Mouse (Mus musculus) limb, embryonic 11.5 days (tissue): ENCODE measurements at regions not wholly inside any gene's neighbourhood (a gene's known extent, or its start where the extent isn't known, plus 50 kb on each side); places are given as distances from the start of the nearest gene placed in this dataset.

Source experiments
- ATAC-seq: fragments of 200-750 bp; cut with Nextera tagmentation; 2 replicates; pipeline ENCODE4 v1.8.0; 2017; ENCODE audit warnings: low read depth; ENCODE audit not compliant: insufficient number of reproducible peaks, low FRiP score, low TSS enrichment
- DNase-seq: peaks from one replicate; pipeline ENCODE4 v3.0.0-alpha.2; 2015; ENCODE audit warnings: low spot score
- H3K27ac ChIP-seq: fragments of 300-500 bp; sonication (generic); replicated peaks from 2 replicates; pipeline ENCODE4 v1.5.1; 2014; ENCODE audit warnings: low read depth, mild to moderate bottlenecking, low read length
- H3K27me3 ChIP-seq: fragments of 300-500 bp; sonication (generic); 2 replicates; pipeline ENCODE4 v1.6.1; 2014; ENCODE audit warnings: mild to moderate bottlenecking, low read length, mixed read lengths; ENCODE audit not compliant: control insufficient read depth, insufficient read depth
- H3K36me3 ChIP-seq: fragments of 300-500 bp; sonication (generic); 2 replicates; pipeline ENCODE4 v1.6.1; 2014; ENCODE audit warnings: mild to moderate bottlenecking, low read length, moderate library complexity, mixed read lengths; ENCODE audit not compliant: control insufficient read depth, insufficient read depth
- H3K4me1 ChIP-seq: fragments of 300-500 bp; sonication (generic); 2 replicates; pipeline ENCODE4 v1.6.1; 2014; ENCODE audit warnings: low read length, mixed read lengths; ENCODE audit not compliant: control insufficient read depth, insufficient read depth
- H3K4me2 ChIP-seq: fragments of 300-500 bp; sonication (generic); 2 replicates; pipeline ENCODE4 v1.6.1; 2014; ENCODE audit warnings: low read depth, mild to moderate bottlenecking, moderate library complexity; ENCODE audit not compliant: severe bottlenecking
- H3K4me3 ChIP-seq: fragments of 300-500 bp; sonication (generic); 2 replicates; pipeline ENCODE4 v1.5.1; 2014; ENCODE audit warnings: low read depth, low read length
- H3K9ac ChIP-seq: fragments of 300-500 bp; sonication (generic); 2 replicates; pipeline ENCODE4 v1.6.1; 2014; ENCODE audit warnings: mild to moderate bottlenecking, low read length
- H3K9me3 ChIP-seq: fragments of 300-500 bp; sonication (generic); 2 replicates; pipeline ENCODE4 v1.6.1; 2016; ENCODE audit warnings: low read length; ENCODE audit not compliant: control insufficient read depth
- WGBS: fragments of 180-500 bp; shearing (Covaris S2); extraction: QIAGEN DNeasy Blood & Tissue Kit; methylation state at CpG from one replicate; pipeline ENCODE4 v1.1.7; 2014; 5-methylcytosine and 5-hydroxymethylcytosine counted together

DNA sequence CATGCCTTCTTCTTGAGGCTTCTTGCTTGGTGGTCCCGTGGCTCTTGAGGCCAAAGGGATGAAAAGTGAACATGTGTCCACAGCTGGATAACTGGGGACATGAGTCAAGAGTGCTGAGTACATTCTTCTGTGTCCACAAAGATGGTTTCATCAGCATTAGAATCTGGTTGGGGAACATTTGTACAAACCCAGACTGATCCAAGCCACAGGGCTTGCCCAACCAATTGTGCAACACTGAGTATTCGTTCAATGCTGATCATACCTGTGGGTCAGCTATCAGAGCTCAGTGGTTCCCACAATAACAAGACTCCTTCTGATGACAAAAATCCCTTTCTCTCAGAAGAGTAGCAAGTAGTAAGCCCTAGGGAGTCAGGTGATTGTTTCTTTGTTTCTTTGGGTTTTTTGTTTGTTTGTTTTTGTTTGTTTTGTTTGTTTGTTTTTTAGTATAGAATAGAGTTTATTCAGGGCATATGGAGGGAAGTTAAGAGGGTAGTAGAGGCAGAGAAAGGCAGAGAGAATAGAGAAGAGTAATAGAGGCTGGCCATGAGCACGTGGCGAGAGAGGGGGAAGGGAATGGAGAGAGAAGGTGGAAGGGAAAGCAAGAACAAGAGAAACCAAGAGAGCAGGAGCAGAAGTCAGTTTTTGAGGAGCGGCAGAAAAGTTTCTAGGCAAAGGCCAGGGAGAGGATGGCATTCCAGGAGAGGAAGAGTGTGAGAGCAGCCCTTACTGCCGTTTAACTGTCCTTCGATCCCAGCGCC lies 612.5 kb downstream of the Zfp706 start:
- DNase-seq, result no peak
- Histone ChIP-seq H3K27me3 (no peaks in the 10 kb centered on the region), H3K4me2 (no peak overlapping the region), H3K9me3 (no peaks in the 10 kb centered on the region), H3K36me3 (no peaks in the 10 kb centered on the region), H3K27ac (no peak overlapping the region), H3K4me1 (no peaks in the 10 kb centered on the region), H3K4me3 (no peak overlapping the region), H3K9ac (no peak overlapping the region)
- WGBS, result 67% methylated on average over 8 of the region's 8 CpGs
- ATAC-seq, result no peak

DNA sequence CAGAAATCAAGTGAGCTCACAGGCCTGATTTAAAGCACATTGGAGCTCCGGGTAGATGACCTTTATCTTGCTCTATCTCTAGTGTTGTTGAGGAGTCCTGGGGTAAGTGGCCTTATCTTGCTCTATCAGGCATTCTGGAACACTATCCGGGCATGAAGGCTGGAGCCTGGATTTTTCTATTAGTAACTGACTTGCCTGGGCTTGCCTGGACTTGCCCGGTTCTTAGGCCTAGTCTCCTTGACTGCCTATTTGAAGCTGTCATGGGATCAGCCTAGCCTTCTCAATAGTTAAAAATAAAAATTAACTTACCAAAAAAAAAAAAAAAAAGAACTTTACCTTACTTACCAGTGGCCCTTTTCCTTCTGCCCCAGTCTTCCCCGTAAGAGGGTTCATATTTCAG lies 617.8 kb downstream of the Zfp706 start:
- ATAC-seq (no peak), DNase-seq (no peak)
- no peak overlapping the region for H3K9ac ChIP-seq
- no peaks in the 10 kb centered on the region for H3K9me3 ChIP-seq
- H3K4me2 ChIP-seq, result no peak overlapping the region
- no peak overlapping the region for H3K4me3 ChIP-seq
- no peak overlapping the region for H3K27ac ChIP-seq
- 71% methylated on average over 4 of the region's 4 CpGs for WGBS
- H3K4me1 ChIP-seq, result no peaks in the 10 kb centered on the region
- H3K36me3 ChIP-seq, result no peaks in the 10 kb centered on the region
- no peaks in the 10 kb centered on the region for H3K27me3 ChIP-seq

DNA sequence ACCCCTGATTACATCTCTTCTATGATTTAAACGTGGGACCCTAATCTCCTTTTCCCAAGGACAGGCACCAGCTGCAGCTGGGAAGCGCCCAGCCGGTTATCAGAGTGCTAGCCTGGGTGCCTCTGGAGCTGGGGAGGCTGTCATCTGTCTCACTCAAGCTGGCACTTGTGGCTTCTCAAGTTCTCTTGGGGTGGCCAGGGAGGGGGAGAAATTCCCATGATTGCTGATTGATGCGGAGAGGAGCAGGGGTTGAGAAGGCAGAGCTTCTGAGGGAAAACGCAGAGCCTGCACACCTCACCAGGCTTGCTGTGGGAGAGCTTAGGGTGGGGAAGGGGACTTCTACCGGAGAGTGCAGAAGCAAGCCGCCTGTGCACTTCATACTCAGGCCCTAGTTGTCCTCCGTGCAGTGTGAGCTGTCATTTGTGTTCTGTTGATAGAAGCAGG lies 626.3 kb downstream of the Zfp706 start:
- peaks cover 13% of the 10 kb centered on the region for H3K27me3 ChIP-seq
- 3% methylated on average over 8 of the region's 8 CpGs for WGBS
- no peaks in the 10 kb centered on the region for H3K36me3 ChIP-seq
- H3K4me1 ChIP-seq, result no peaks in the 10 kb centered on the region
- H3K4me2 ChIP-seq, result peak overlapping the region; percentile 12
- H3K27ac ChIP-seq, result no peak overlapping the region
- H3K9ac ChIP-seq, result no peak overlapping the region
- H3K9me3 ChIP-seq, result no peaks in the 10 kb centered on the region
- DNase-seq (no peak), ATAC-seq (no peak)
- peak overlapping the region; percentile 10; the same call in 1 of the 2 replicates for H3K4me3 ChIP-seq

DNA sequence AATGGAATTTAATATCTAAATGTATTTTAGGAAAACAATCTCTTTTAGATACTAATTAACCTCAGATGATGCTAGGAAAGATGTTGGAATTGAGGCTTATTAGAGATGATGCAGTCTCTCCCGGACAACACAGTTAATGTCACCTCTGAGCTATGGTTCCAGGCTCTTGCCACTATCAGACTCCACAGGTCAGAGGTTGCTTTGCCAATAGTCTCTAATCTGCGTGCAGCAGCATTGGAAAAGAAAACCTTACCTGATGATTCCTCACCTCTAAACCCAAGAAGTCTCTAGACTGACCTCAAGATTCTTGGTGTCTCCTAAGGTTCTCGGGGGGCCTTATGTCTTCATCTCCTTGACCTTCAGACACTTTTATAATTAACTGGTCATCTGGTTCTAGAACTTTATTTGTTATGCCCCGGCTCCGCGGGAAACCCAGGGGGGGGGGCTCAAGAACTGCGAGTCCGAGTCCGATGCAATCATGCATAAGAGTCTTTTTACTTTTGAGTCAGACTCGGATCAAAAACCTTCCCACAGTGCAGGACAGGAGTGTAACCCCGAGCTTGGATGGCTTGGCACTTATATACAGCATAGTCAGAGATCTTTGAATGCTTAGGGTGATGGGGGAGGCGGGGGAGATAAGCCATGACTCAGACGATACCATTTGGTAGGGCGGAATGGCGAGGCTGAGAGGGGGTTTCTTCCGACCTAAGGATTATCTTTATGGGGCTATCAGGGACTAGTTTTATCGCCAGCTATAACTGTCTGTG lies 626.9 kb downstream of the Zfp706 start:
- Histone ChIP-seq H3K27me3 (peaks cover 13% of the 10 kb centered on the region), H3K4me1 (no peaks in the 10 kb centered on the region), H3K4me3 (peak overlapping the region; percentile 10; the same call in 1 of the 2 replicates), H3K36me3 (no peaks in the 10 kb centered on the region), H3K9ac (no peak overlapping the region), H3K4me2 (peak overlapping the region; percentile 12; the same call in 1 of the 2 replicates), H3K27ac (no peak overlapping the region), H3K9me3 (no peaks in the 10 kb centered on the region)
- 5% methylated on average over 17 of the region's 17 CpGs for WGBS
- ATAC-seq (no peak), DNase-seq (peak; percentile 21)

DNA sequence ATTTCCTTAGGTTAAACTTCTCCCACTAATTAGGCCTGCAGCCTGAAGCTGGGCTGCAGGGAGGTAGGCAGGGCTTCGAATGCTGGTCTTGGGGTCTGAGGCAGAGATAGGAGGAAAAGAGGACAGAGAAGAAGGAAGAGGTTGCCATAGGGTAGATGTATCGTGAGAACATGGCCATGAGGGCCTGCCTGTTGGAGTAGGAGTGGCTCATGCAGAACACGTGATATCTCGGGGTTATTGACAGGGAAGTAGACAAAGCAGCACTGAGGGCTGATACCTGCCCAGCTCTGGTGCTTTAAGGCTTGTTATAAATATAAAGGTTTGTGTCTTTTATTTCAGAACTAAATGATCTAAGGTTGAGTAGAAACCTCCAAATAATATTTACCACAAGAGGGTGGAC lies 628.9 kb downstream of the Zfp706 start:
- Histone ChIP-seq H3K4me2 (no peak overlapping the region), H3K9me3 (no peaks in the 10 kb centered on the region), H3K9ac (no peak overlapping the region), H3K36me3 (no peaks in the 10 kb centered on the region), H3K4me3 (no peak overlapping the region), H3K4me1 (peaks cover 7% of the 10 kb centered on the region; the same call in 1 of the 2 replicates), H3K27ac (no peak overlapping the region), H3K27me3 (peaks cover 13% of the 10 kb centered on the region)
- ATAC-seq, result no peak
- no peak for DNase-seq
- 86% methylated on average over 4 of the region's 4 CpGs for WGBS

DNA sequence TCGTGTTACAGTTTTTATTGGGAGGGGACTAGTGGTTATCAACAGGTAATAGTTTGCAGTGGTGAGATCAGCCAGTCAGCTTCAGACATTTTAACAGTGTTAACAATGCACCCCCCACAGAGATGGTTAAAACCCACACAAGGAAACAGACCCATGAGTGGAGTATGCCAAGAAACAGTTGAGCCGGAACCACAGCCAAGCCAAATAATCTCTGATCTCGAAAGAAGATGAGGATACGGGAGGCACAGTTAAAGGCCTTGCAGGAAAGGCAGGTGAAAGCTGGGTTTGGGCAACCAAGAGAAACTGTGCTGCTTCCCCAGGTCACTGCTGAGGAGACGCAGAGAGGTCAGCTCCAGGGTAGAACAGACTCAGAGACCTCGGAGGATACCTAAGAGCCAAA lies 631.0 kb downstream of the Zfp706 start:
- no peak overlapping the region for H3K9ac ChIP-seq
- ATAC-seq, result no peak

DNA sequence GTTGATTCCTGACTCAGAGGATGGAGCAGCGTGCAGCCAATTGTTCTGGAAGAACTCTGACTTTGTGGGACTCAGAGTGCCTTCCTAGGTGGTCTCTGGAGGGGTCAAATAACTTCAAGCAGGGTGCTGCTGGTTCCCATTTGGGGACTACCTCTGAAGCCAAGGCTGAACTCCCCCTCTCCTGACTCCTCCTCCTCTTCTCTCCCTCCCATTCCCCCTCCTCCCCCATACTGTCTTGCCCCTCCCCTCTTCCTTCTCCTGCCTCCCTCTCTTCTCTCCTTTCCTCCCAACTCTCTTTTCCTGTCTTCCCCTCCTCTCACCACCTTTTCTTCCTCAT lies 632.1 kb downstream of the Zfp706 start:
- DNase-seq (no peak), ATAC-seq (no peak)
- Histone ChIP-seq H3K27ac (no peak overlapping the region), H3K27me3 (no peaks in the 10 kb centered on the region; the same call in 1 of the 2 replicates), H3K4me3 (no peak overlapping the region; the same call in 1 of the 2 replicates), H3K9ac (no peak overlapping the region), H3K4me1 (peaks cover 7% of the 10 kb centered on the region; the same call in 1 of the 2 replicates), H3K36me3 (no peaks in the 10 kb centered on the region), H3K9me3 (no peaks in the 10 kb centered on the region), H3K4me2 (peak overlapping the region; percentile 54)
- 6% methylated on average over 1 of the region's 1 CpGs for WGBS

More for the DNA sequence above, 631.0 kb downstream of the Zfp706 start:
- Histone ChIP-seq H3K4me1 (peaks cover 7% of the 10 kb centered on the region; the same call in 1 of the 2 replicates), H3K36me3 (no peaks in the 10 kb centered on the region), H3K4me2 (no peak overlapping the region), H3K9me3 (no peaks in the 10 kb centered on the region), H3K27ac (no peak overlapping the region), H3K27me3 (peaks cover 9% of the 10 kb centered on the region), H3K4me3 (no peak overlapping the region)
- no peak for DNase-seq
- 75% methylated on average over 6 of the region's 6 CpGs for WGBS

DNA sequence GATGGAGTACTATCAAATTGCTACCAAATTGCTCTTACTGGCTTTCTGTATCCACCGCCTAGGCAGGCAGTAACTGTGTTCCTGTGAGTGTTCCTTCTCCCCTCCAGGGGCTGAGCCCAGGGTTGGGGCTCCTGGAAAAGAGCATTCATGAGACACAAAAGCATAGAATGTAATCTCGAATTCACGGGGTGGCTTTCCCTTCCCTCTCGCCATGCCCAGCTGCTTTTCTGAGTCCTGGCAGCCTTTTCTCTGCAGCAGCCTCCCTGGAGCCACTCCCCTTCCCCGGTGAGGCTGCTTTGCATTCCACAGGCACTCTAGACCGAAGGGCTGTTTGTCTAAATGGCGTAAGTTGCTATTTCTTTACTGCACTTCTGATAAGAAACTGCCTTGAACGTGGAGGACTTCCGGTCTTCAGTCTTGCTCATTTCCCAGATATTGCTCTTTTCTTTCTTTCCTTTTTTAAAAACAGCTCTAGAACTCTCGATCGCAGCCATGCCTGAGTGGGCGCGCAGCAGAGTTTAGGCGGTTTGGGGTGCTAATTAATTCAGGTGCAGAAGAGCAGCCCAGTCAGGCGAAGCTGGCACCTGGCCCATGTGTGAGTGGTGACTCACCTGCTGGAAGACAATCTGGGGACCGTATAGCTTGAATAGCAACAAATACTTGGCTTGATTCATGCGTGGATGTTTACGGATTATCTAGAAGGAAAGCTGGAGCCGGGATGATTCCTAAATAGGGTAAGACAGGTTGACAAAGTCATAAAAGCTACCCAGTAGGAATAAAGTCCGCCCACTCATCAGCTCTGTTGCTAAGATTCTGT lies 632.6 kb downstream of the Zfp706 start:
- Histone ChIP-seq H3K9ac (0 out of 2 replicates have a peak overlapping the region, but pooled peaks have one; percentile 2), H3K4me1 (peaks cover 7% of the 10 kb centered on the region; the same call in 1 of the 2 replicates), H3K36me3 (no peaks in the 10 kb centered on the region), H3K4me3 (peak overlapping the region; percentile 26), H3K27ac (no peak overlapping the region), H3K27me3 (no peaks in the 10 kb centered on the region), H3K4me2 (peak overlapping the region; percentile 54), H3K9me3 (no peaks in the 10 kb centered on the region)
- no peak for ATAC-seq
- DNase-seq, result peak; percentile 63
- WGBS, result 1% methylated on average over 20 of the region's 20 CpGs
